Comparison of ENCODE assay signal across 17 mouse cellular contexts in genomic region chr13:20678754-20679153, GRCm38 (mm10).
A peak's percentile ranks its signal among the peaks of the same experiment; 100 is the strongest.
DNase-seq lines count a peak whose midpoint lies in the region; ATAC-seq and TF ChIP-seq lines count a peak whose summit lies in the region.
"Had no signal": no experiment of that assay in that cellular context is flagged by ENCODE, and none has a peak within 500 bp of the region (broad histone marks: within the 10 kb centered on the region; RNA-seq: fewer than 3 reads in every experiment).

No protein-coding gene starts in this region.

- H3K4me2 ChIP-seq in hindbrain, postnatal 0 days (ENCODE audit: low read depth, low read length) = no peak overlapping the region
- H3K4me2 ChIP-seq in hindbrain, embryonic 11.5 days (replicated peaks; ENCODE audit: low read depth, low read length) = no peak overlapping the region
- no peak overlapping the region for H3K4me2 ChIP-seq in lung, embryonic 14.5 days
- no peak overlapping the region for H3K4me2 ChIP-seq in CH12.LX (ENCODE audit: insufficient read depth, low read depth, poor library complexity, severe bottlenecking)
- no peak overlapping the region for H3K4me2 ChIP-seq in stomach, postnatal 0 days (replicated peaks; ENCODE audit: low read depth)
- H3K4me2 ChIP-seq in forebrain, postnatal 0 days (ENCODE audit: low read depth) = no peak overlapping the region
- H3K4me2 ChIP-seq: forebrain, embryonic 15.5 days; heart, embryonic 13.5 days; limb, embryonic 15.5 days; neural tube, embryonic 15.5 days had no signal

- peak; percentile 66 for TF ChIP-seq RAD21 in CH12.LX (IDR thresholded peaks at IDR 0.05; ENCODE audit: low read depth, low read length)

- no peaks in the 10 kb centered on the region for H3K4me1 ChIP-seq in hindbrain, postnatal 0 days (ENCODE audit: insufficient read depth, low read length)
- H3K4me1 ChIP-seq in hindbrain, embryonic 11.5 days (replicated peaks; ENCODE audit: control insufficient read depth, insufficient read depth, low read length) = no peaks in the 10 kb centered on the region
- no peaks in the 10 kb centered on the region for H3K4me1 ChIP-seq in lung, embryonic 14.5 days (ENCODE audit: insufficient read depth)
- no peaks in the 10 kb centered on the region for H3K4me1 ChIP-seq in lung, adult 2 months (ENCODE audit: control insufficient read depth, insufficient read depth, low read length)
- H3K4me1 ChIP-seq in CH12.LX (ENCODE audit: control insufficient read depth in 1 of 2, insufficient read depth in 2 of 2) = no peaks in the 10 kb centered on the region
- H3K4me1 ChIP-seq in stomach, postnatal 0 days (replicated peaks; ENCODE audit: control insufficient read depth, insufficient read depth) = no peaks in the 10 kb centered on the region
- H3K4me1 ChIP-seq in forebrain, postnatal 0 days (ENCODE audit: insufficient read depth) = no peaks in the 10 kb centered on the region
- H3K4me1 ChIP-seq: forebrain, embryonic 15.5 days; heart, embryonic 13.5 days; limb, embryonic 15.5 days; neural tube, embryonic 15.5 days had no signal

- no peaks in the 10 kb centered on the region; the same call in 1 of the 2 replicates for H3K9me3 ChIP-seq in hindbrain, postnatal 0 days (ENCODE audit: low read length)
- H3K9me3 ChIP-seq in hindbrain, embryonic 11.5 days (ENCODE audit: control insufficient read depth, low read length) = no peaks in the 10 kb centered on the region
- H3K9me3 ChIP-seq in lung, embryonic 14.5 days (ENCODE audit: low read depth, low read length) = no peaks in the 10 kb centered on the region
- H3K9me3 ChIP-seq in CH12.LX (replicated peaks; ENCODE audit: low read length) = no peaks in the 10 kb centered on the region
- H3K9me3 ChIP-seq in stomach, postnatal 0 days (ENCODE audit: control insufficient read depth, low read length) = no peaks in the 10 kb centered on the region
- no peaks in the 10 kb centered on the region for H3K9me3 ChIP-seq in forebrain, postnatal 0 days (ENCODE audit: low read length)
- H3K9me3 ChIP-seq: forebrain, embryonic 15.5 days; heart, embryonic 13.5 days; limb, embryonic 15.5 days; neural tube, embryonic 15.5 days had no signal

- no peak overlapping the region for H3K4me3 ChIP-seq in hindbrain, postnatal 0 days (ENCODE audit: low read length)
- H3K4me3 ChIP-seq in hindbrain, embryonic 11.5 days (ENCODE audit: low read depth, low read length) = no peak overlapping the region
- H3K4me3 ChIP-seq in lung, embryonic 14.5 days (ENCODE audit: low read depth, low read length) = no peak overlapping the region
- H3K4me3 ChIP-seq in lung, adult 2 months (replicated peaks; ENCODE audit: extremely low read depth, low read depth, low read length) = no peak overlapping the region
- H3K4me3 ChIP-seq in CH12.LX (replicated peaks in 1 of 3; ENCODE audit: low read depth in 2 of 3, low read length in 2 of 3, poor library complexity in 1 of 3) = no peak overlapping the region
- no peak overlapping the region for H3K4me3 ChIP-seq in stomach, postnatal 0 days (ENCODE audit: low read depth, low read length)
- no peak overlapping the region for H3K4me3 ChIP-seq in forebrain, postnatal 0 days (ENCODE audit: low read depth, low read length)
- H3K4me3 ChIP-seq: erythroblast, embryonic 14.5 days; forebrain, embryonic 15.5 days; heart, embryonic 13.5 days; limb, embryonic 15.5 days; myocyte; neural tube, embryonic 15.5 days had no signal

- in situ Hi-C loops in CH12.LX (cut with MboI; ENCODE audit: low pct_ligation_motif_present, low pct_unique_long_range_greater_than_20kb, low sequenced_read_pairs) = no loop called here

- no peak for ATAC-seq in hindbrain, postnatal 0 days
- ATAC-seq in hindbrain, embryonic 11.5 days (ENCODE audit: low FRiP score) = no peak
- ATAC-seq in lung, embryonic 14.5 days (ENCODE audit: insufficient read depth) = no peak
- ATAC-seq in stomach, postnatal 0 days (ENCODE audit: low FRiP score, low TSS enrichment) = no peak
- ATAC-seq in forebrain, postnatal 0 days = no peak
- ATAC-seq: forebrain, embryonic 15.5 days; Patski had no signal

- dilution Hi-C loops in CH12.LX (cut with MboI; ENCODE audit: extremely low pct_ligation_motif_present, extremely low pct_unique_long_range_greater_than_20kb, low sequenced_read_pairs) = no loop called here

- TF ChIP-seq POLR2A in lung, adult 2 months (IDR thresholded peaks at IDR 0.05; ENCODE audit: borderline replicate concordance, extremely low read depth, low read depth, low read length) = no peak
- TF ChIP-seq POLR2A in CH12.LX (IDR thresholded peaks at IDR 0.05; ENCODE audit: low read depth, low read length) = no peak

- H3K9ac ChIP-seq in hindbrain, postnatal 0 days (replicated peaks; ENCODE audit: low read length) = no peak overlapping the region
- no peak overlapping the region for H3K9ac ChIP-seq in hindbrain, embryonic 11.5 days (ENCODE audit: low read depth, low read length)
- H3K9ac ChIP-seq in lung, embryonic 14.5 days = no peak overlapping the region
- no peak overlapping the region for H3K9ac ChIP-seq in CH12.LX (ENCODE audit: insufficient read depth, low read depth)
- no peak overlapping the region for H3K9ac ChIP-seq in stomach, postnatal 0 days (ENCODE audit: low read length)
- no peak overlapping the region for H3K9ac ChIP-seq in forebrain, postnatal 0 days
- H3K9ac ChIP-seq: forebrain, embryonic 15.5 days; heart, embryonic 13.5 days; limb, embryonic 15.5 days; neural tube, embryonic 15.5 days had no signal

- TF ChIP-seq CTCF in hindbrain, postnatal 0 days (IDR thresholded peaks at IDR 0.05; ENCODE audit: low read depth) = no peak
- TF ChIP-seq CTCF in lung, embryonic 14.5 days (IDR thresholded peaks at IDR 0.05; ENCODE audit: low read depth) = no peak
- no peak for TF ChIP-seq CTCF in lung, adult 2 months (IDR thresholded peaks at IDR 0.05; ENCODE audit: insufficient read depth, low read length)
- TF ChIP-seq CTCF in CH12.LX (conservative IDR thresholded peaks at IDR 0.05 in 1 of 2, IDR thresholded peaks at IDR 0.05 in 1 of 2; ENCODE audit: low read depth in 2 of 2, low read length in 2 of 2) = peak in 1 of 2 experiments; percentile 58; a peak in 2 of 4 replicates
- peak; percentile 31; the same call in 1 of the 2 replicates for TF ChIP-seq CTCF in stomach, postnatal 0 days (IDR thresholded peaks at IDR 0.05; ENCODE audit: low read depth)
- TF ChIP-seq CTCF in forebrain, postnatal 0 days (IDR thresholded peaks at IDR 0.05; ENCODE audit: low read depth) = no peak

- no peaks in the 10 kb centered on the region for H3K36me3 ChIP-seq in hindbrain, postnatal 0 days (ENCODE audit: insufficient read depth, low read length)
- no peaks in the 10 kb centered on the region for H3K36me3 ChIP-seq in hindbrain, embryonic 11.5 days (ENCODE audit: control insufficient read depth, insufficient read depth, low read length)
- no peaks in the 10 kb centered on the region for H3K36me3 ChIP-seq in lung, embryonic 14.5 days (ENCODE audit: insufficient read depth)
- H3K36me3 ChIP-seq in CH12.LX (replicated peaks in 1 of 2; ENCODE audit: control insufficient read depth in 1 of 2, insufficient read depth in 1 of 2, low read length in 1 of 2) = no peaks in the 10 kb centered on the region
- H3K36me3 ChIP-seq in stomach, postnatal 0 days (ENCODE audit: control insufficient read depth, insufficient read depth, low read length) = no peaks in the 10 kb centered on the region
- no peaks in the 10 kb centered on the region for H3K36me3 ChIP-seq in forebrain, postnatal 0 days (ENCODE audit: insufficient read depth)
- H3K36me3 ChIP-seq: forebrain, embryonic 15.5 days; heart, embryonic 13.5 days; limb, embryonic 15.5 days; neural tube, embryonic 15.5 days had no signal

- H3K27ac ChIP-seq in hindbrain, postnatal 0 days = no peak overlapping the region
- H3K27ac ChIP-seq in hindbrain, embryonic 11.5 days (ENCODE audit: low read depth, low read length) = no peak overlapping the region
- no peak overlapping the region for H3K27ac ChIP-seq in lung, embryonic 14.5 days (ENCODE audit: low read depth)
- H3K27ac ChIP-seq in CH12.LX (ENCODE audit: insufficient read depth, low read depth) = no peak overlapping the region
- H3K27ac ChIP-seq in stomach, postnatal 0 days (replicated peaks) = no peak overlapping the region
- no peak overlapping the region for H3K27ac ChIP-seq in forebrain, postnatal 0 days (ENCODE audit: low read depth, low read length)
- H3K27ac ChIP-seq: forebrain, embryonic 15.5 days; heart, embryonic 13.5 days; limb, embryonic 15.5 days; neural tube, embryonic 15.5 days had no signal

- 74% methylated on average over 3 of the region's 3 CpGs for WGBS in hindbrain, postnatal 0 days
- WGBS in hindbrain, embryonic 11.5 days = 86% methylated on average over 3 of the region's 3 CpGs
- WGBS in lung, embryonic 14.5 days = 68% methylated on average over 3 of the region's 3 CpGs
- WGBS in lung, adult 2 months = 78% methylated on average over 3 of the region's 3 CpGs
- WGBS in stomach, postnatal 0 days = 72% methylated on average over 3 of the region's 3 CpGs
- 75% methylated on average over 3 of the region's 3 CpGs for WGBS in forebrain, postnatal 0 days

- no peaks in the 10 kb centered on the region for H3K79me2 ChIP-seq in CH12.LX (replicated peaks; ENCODE audit: control insufficient read depth, extremely low read depth, insufficient read depth, poor library complexity, severe bottlenecking)

- H3K27me3 ChIP-seq in hindbrain, postnatal 0 days (ENCODE audit: insufficient read depth, low read length) = no peaks in the 10 kb centered on the region
- no peaks in the 10 kb centered on the region for H3K27me3 ChIP-seq in hindbrain, embryonic 11.5 days (ENCODE audit: control insufficient read depth, insufficient read depth, low read length)
- no peaks in the 10 kb centered on the region for H3K27me3 ChIP-seq in lung, embryonic 14.5 days (ENCODE audit: insufficient read depth, low read length)
- no peaks in the 10 kb centered on the region for H3K27me3 ChIP-seq in CH12.LX (replicated peaks)
- no peaks in the 10 kb centered on the region for H3K27me3 ChIP-seq in stomach, postnatal 0 days (ENCODE audit: control insufficient read depth, insufficient read depth, low read length)
- no peaks in the 10 kb centered on the region for H3K27me3 ChIP-seq in forebrain, postnatal 0 days (ENCODE audit: insufficient read depth, low read length)
- H3K27me3 ChIP-seq: forebrain, embryonic 15.5 days; heart, embryonic 13.5 days; limb, embryonic 15.5 days; neural tube, embryonic 15.5 days; Patski had no signal

- DNase-seq in hindbrain, postnatal 0 days (ENCODE audit: low spot score) = peak; percentile 9
- no peak for DNase-seq in hindbrain, embryonic 11.5 days (ENCODE audit: low spot score)
- DNase-seq in lung, embryonic 14.5 days = peak; percentile 46
- DNase-seq in lung, adult 2 months = no peak
- DNase-seq in CH12.LX (ENCODE audit: extremely low read depth) = peak; percentile 11
- DNase-seq in stomach, postnatal 0 days (ENCODE audit: low spot score) = peak; percentile 14
- DNase-seq in forebrain, postnatal 0 days = no peak
- DNase-seq: cerebellum, adult 8-10 months; kidney, postnatal 25 days; midbrain, embryonic 14.5 days had no signal

- TF ChIP-seq EP300 in CH12.LX (IDR thresholded peaks at IDR 0.05; ENCODE audit: low read length) = no peak
- TF ChIP-seq EP300 in stomach, postnatal 0 days (optimal IDR thresholded peaks at IDR 0.05) = no peak

TF ChIP-seq in CH12.LX, 34 proteins besides CTCF, POLR2A, EP300 and RAD21:
- TF ChIP-seq ZNF384 (IDR thresholded peaks at IDR 0.05; ENCODE audit: low read depth, low read length) = no peak
- peak; percentile 42 for TF ChIP-seq SMC3 (IDR thresholded peaks at IDR 0.05; ENCODE audit: low read depth, low read length)

Comparison
In these comparisons a context has a peak if more than half of its experiments do, and no peak if none do; other contexts are left out.
1. DNase-seq: peak in hindbrain, postnatal 0 days (single experiment), lung, embryonic 14.5 days (single experiment), CH12.LX (single experiment) and stomach, postnatal 0 days (single experiment); none in hindbrain, embryonic 11.5 days (single experiment), lung, adult 2 months (single experiment) and forebrain, postnatal 0 days (single experiment).